Mouse (Mus musculus) MN1 (cell line): ENCODE results near the gene Il6st.
A peak's percentile ranks its signal among the peaks of the same experiment; 100 is the strongest.
"Not testable (repeated sequence)": the region's sequence is repeated elsewhere in the genome, so short reads cannot be mapped to it uniquely, and the experiment has no call there.

ENCODE experiments used
- DNase-seq: peaks from one replicate; pipeline ENCODE4 v3.0.0-alpha.2; 2016; ENCODE audit warnings: low spot score

Il6st gene

GRCm38 (mm10) chr13:112463868-112464625, at the start of gene Il6st:
Gene Il6st, plus strand, starts transcription at chr13:112464070.
- peak; percentile 98 for DNase-seq

- no peak for DNase-seq
These were observed 48.0 kb upstream of the Il6st start for GRCm38 (mm10) chr13:112415896-112416295.

- DNase-seq = no peak
These were observed 47.3 kb upstream of the Il6st start for GRCm38 (mm10) chr13:112416410-112417162.

GRCm38 (mm10) chr13:112417163-112417523, 46.7 kb upstream of the Il6st start:
- no peak for DNase-seq

GRCm38 (mm10) chr13:112417861-112418423, 45.9 kb upstream of the Il6st start:
- DNase-seq = no peak

- DNase-seq = no peak
These were observed 45.3 kb upstream of the Il6st start for GRCm38 (mm10) chr13:112418595-112418994.

- DNase-seq = no peak
These were observed 39.7 kb upstream of the Il6st start for GRCm38 (mm10) chr13:112424212-112424611.

- no peak for DNase-seq
These were observed 39.2 kb upstream of the Il6st start for GRCm38 (mm10) chr13:112424635-112425034.

- DNase-seq = peak; percentile 96
These were observed 38.7 kb upstream of the Il6st start for GRCm38 (mm10) chr13:112425181-112425654.

- DNase-seq = no peak
These were observed 37.4 kb upstream of the Il6st start for GRCm38 (mm10) chr13:112426265-112427135.

- DNase-seq = not testable (repeated sequence)
These were observed 36.8 kb upstream of the Il6st start for GRCm38 (mm10) chr13:112427136-112427470.

GRCm38 (mm10) chr13:112427521-112427920, 36.3 kb upstream of the Il6st start:
- no peak for DNase-seq

- DNase-seq = no peak
These were observed 30.6 kb upstream of the Il6st start for GRCm38 (mm10) chr13:112433271-112433670.

GRCm38 (mm10) chr13:112435241-112436075, 28.4 kb upstream of the Il6st start:
- no peak for DNase-seq

GRCm38 (mm10) chr13:112436288-112436687, 27.6 kb upstream of the Il6st start:
- no peak for DNase-seq

GRCm38 (mm10) chr13:112438001-112438868, 25.6 kb upstream of the Il6st start:
- no peak for DNase-seq

- DNase-seq = no peak
These were observed 24.6 kb upstream of the Il6st start for GRCm38 (mm10) chr13:112439105-112439818.

GRCm38 (mm10) chr13:112439917-112440361, 23.9 kb upstream of the Il6st start:
- peak; percentile 28 for DNase-seq

- no peak for DNase-seq
These were observed 23.2 kb upstream of the Il6st start for GRCm38 (mm10) chr13:112440668-112441067.
